Mouse (Mus musculus) hindbrain, embryonic 14.5 days (tissue): ENCODE measurements at regions not wholly inside any gene's neighbourhood (a gene's known extent, or its start where the extent isn't known, plus 50 kb on each side); places are given as distances from the start of the nearest gene placed in this dataset.

Experiments used
- ATAC-seq: fragments of 200-750 bp; cut with Nextera tagmentation; 2 replicates; pipeline ENCODE4 v1.8.0; 2017; ENCODE audit warnings: moderate number of reproducible peaks, mild to moderate bottlenecking, moderate TSS enrichment, moderate library complexity; ENCODE audit not compliant: low FRiP score
- DNase-seq: peaks from one replicate; pipeline ENCODE4 v3.0.0-alpha.2; 2015; ENCODE audit warnings: low spot score
- H3K27ac ChIP-seq: fragments of 300-500 bp; sonication (generic); 2 replicates; pipeline ENCODE4 v1.5.1; 2014; ENCODE audit warnings: mild to moderate bottlenecking, moderate library complexity
- H3K27me3 ChIP-seq: fragments of 300-500 bp; sonication (generic); 2 replicates; pipeline ENCODE4 v1.6.1; 2014; ENCODE audit warnings: mild to moderate bottlenecking, low read length, mixed read lengths; ENCODE audit not compliant: control insufficient read depth, insufficient read depth
- H3K36me3 ChIP-seq: fragments of 300-500 bp; sonication (generic); replicated peaks from 2 replicates; pipeline ENCODE4 v1.6.1; 2014; ENCODE audit not compliant: control insufficient read depth, insufficient read depth
- H3K4me1 ChIP-seq: fragments of 300-500 bp; sonication (generic); replicated peaks from 2 replicates; pipeline ENCODE4 v1.6.1; 2014; ENCODE audit warnings: antibody characterized with exemption, low read length, mixed read lengths; ENCODE audit not compliant: control insufficient read depth, insufficient read depth
- H3K4me2 ChIP-seq: fragments of 300-500 bp; sonication (generic); replicated peaks from 2 replicates; pipeline ENCODE4 v1.6.1; 2014; ENCODE audit warnings: mild to moderate bottlenecking, moderate library complexity
- H3K4me3 ChIP-seq: fragments of 300-500 bp; sonication (generic); replicated peaks from 2 replicates; pipeline ENCODE4 v1.5.1; 2014; ENCODE audit warnings: mild to moderate bottlenecking, low read length
- H3K9ac ChIP-seq: fragments of 300-500 bp; sonication (generic); 2 replicates; pipeline ENCODE4 v1.6.1; 2014
- H3K9me3 ChIP-seq: fragments of 300-500 bp; sonication (generic); 2 replicates; pipeline ENCODE4 v1.6.1; 2016; ENCODE audit warnings: low read length; ENCODE audit not compliant: control insufficient read depth
- WGBS: fragments of 180-500 bp; shearing (Covaris S2); extraction: QIAGEN DNeasy Blood & Tissue Kit; methylation state at CpG from one replicate; pipeline ENCODE4 v1.1.7; 2014; 5-methylcytosine and 5-hydroxymethylcytosine counted together

GRCm38 (mm10) chr17:50457053-50457697, 52.0 kb upstream of the Plcl2 start:
- H3K4me1 ChIP-seq = no peaks in the 10 kb centered on the region
- no peak for ATAC-seq
- H3K36me3 ChIP-seq = no peaks in the 10 kb centered on the region
- H3K4me3 ChIP-seq = no peak overlapping the region
- WGBS = 78% methylated on average over 6 of the region's 6 CpGs
- DNase-seq = no peak
- H3K27me3 ChIP-seq = no peaks in the 10 kb centered on the region
- H3K9me3 ChIP-seq = no peaks in the 10 kb centered on the region
- H3K27ac ChIP-seq = no peak overlapping the region
- H3K9ac ChIP-seq = no peak overlapping the region
- no peak overlapping the region for H3K4me2 ChIP-seq

- WGBS = 89% methylated on average over 4 of the region's 4 CpGs
- H3K27ac ChIP-seq = no peak overlapping the region
- H3K9ac ChIP-seq = no peak overlapping the region
- no peak overlapping the region for H3K4me2 ChIP-seq
- no peaks in the 10 kb centered on the region for H3K27me3 ChIP-seq
- no peak for ATAC-seq
- H3K9me3 ChIP-seq = no peaks in the 10 kb centered on the region
- H3K4me1 ChIP-seq = no peaks in the 10 kb centered on the region
- H3K4me3 ChIP-seq = no peak overlapping the region
- no peak for DNase-seq
- no peaks in the 10 kb centered on the region for H3K36me3 ChIP-seq
Observed at GRCm38 (mm10) chr17:50458232-50458631, 51.0 kb upstream of the Plcl2 start.
